Mouse (Mus musculus) megakaryocyte progenitor cell, adult 5-6 weeks (primary cell): ENCODE measurements at regions not wholly inside any gene's neighbourhood (a gene's known extent, or its start where the extent isn't known, plus 50 kb on each side); places are given as distances from the start of the nearest gene placed in this dataset.
A peak's percentile ranks its signal among the peaks of the same experiment; 100 is the strongest.
"Not testable (repeated sequence)": the region's sequence is repeated elsewhere in the genome, so short reads cannot be mapped to it uniquely, and the experiment has no call there.

Experiments
- ATAC-seq: replicated peaks from 2 replicates; pipeline ENCODE4 v1.8.0; 2016; ENCODE audit warnings: mild to moderate bottlenecking, moderate TSS enrichment, inconsistent platforms; ENCODE audit not compliant: poor library complexity

- no peak for ATAC-seq
These were observed 50.9 kb upstream of the Hivep1 start for GRCm38 (mm10) chr13:42000966-42001365.

GRCm38 (mm10) chr13:41997883-41998282, 53.9 kb upstream of the Hivep1 start:
- no peak for ATAC-seq

- no peak for ATAC-seq
These were observed 57.7 kb upstream of the Hivep1 start for GRCm38 (mm10) chr13:41994126-41994525.

- no peak for ATAC-seq
These were observed 75.9 kb upstream of the Hivep1 start for GRCm38 (mm10) chr13:41975918-41976317.

- ATAC-seq, result no peak
These were observed 88.9 kb upstream of the Hivep1 start for GRCm38 (mm10) chr13:41962915-41963314.

GRCm38 (mm10) chr13:41960960-41961359, 90.9 kb upstream of the Hivep1 start:
- not testable (repeated sequence) for ATAC-seq

- no peak for ATAC-seq
These were observed 93.9 kb upstream of the Hivep1 start for GRCm38 (mm10) chr13:41957932-41958331.

GRCm38 (mm10) chr13:41955884-41956283, 95.9 kb upstream of the Hivep1 start:
- no peak for ATAC-seq

- no peak for ATAC-seq
These were observed 96.6 kb upstream of the Hivep1 start for GRCm38 (mm10) chr13:41955198-41955597.

GRCm38 (mm10) chr13:41952453-41952852, 99.4 kb upstream of the Hivep1 start:
- no peak for ATAC-seq

GRCm38 (mm10) chr13:41948241-41948640, 100.8 kb upstream of the Adtrp start:
- ATAC-seq, result 0 out of 2 replicates have a peak, but pooled peaks have one; percentile 37

- peak; percentile 87 for ATAC-seq
These were observed 85.0 kb upstream of the Adtrp start for GRCm38 (mm10) chr13:41932313-41933100.

- ATAC-seq, result no peak
These were observed 82.3 kb upstream of the Adtrp start for GRCm38 (mm10) chr13:41929768-41930167.

- ATAC-seq, result not testable (repeated sequence)
These were observed 78.4 kb upstream of the Adtrp start for GRCm38 (mm10) chr13:41925851-41926250.

- ATAC-seq, result no peak
These were observed 77.7 kb upstream of the Adtrp start for GRCm38 (mm10) chr13:41925211-41925610.

- ATAC-seq, result no peak
These were observed 73.7 kb upstream of the Adtrp start for GRCm38 (mm10) chr13:41921178-41921577.

GRCm38 (mm10) chr13:41918525-41918924, 71.0 kb upstream of the Adtrp start:
- ATAC-seq, result no peak

- not testable (repeated sequence) for ATAC-seq
These were observed 68.3 kb upstream of the Adtrp start for GRCm38 (mm10) chr13:41915816-41916215.

GRCm38 (mm10) chr13:41910736-41911135, 63.3 kb upstream of the Adtrp start:
- no peak for ATAC-seq

GRCm38 (mm10) chr13:41910236-41910635, 62.8 kb upstream of the Adtrp start:
- no peak for ATAC-seq

- ATAC-seq, result no peak
These were observed 59.5 kb upstream of the Adtrp start for GRCm38 (mm10) chr13:41907027-41907426.

- ATAC-seq, result no peak
These were observed 55.8 kb upstream of the Adtrp start for GRCm38 (mm10) chr13:41903286-41903685.
